Mouse (Mus musculus) central nervous system, embryonic 18 days (tissue): ENCODE data around the gene Znfx1. TPM values are rescaled to one million over a fixed set of nuclear protein-coding genes. Genes with fewer than 3 reads are reported as not detected.

ENCODE experiments used
- polyA plus RNA-seq: library from polyadenylated mRNA; depleted of rRNA; stranded (reverse); fragments of >200 nt; gene quantifications from 2 replicates; pipeline ENCODE4 v1.2.3, GENCODE M21; 2012; rRNA removed

Znfx1 gene
- 11.9 and 12.9 TPM in 2 replicates for polyA plus RNA-seq

DNA sequence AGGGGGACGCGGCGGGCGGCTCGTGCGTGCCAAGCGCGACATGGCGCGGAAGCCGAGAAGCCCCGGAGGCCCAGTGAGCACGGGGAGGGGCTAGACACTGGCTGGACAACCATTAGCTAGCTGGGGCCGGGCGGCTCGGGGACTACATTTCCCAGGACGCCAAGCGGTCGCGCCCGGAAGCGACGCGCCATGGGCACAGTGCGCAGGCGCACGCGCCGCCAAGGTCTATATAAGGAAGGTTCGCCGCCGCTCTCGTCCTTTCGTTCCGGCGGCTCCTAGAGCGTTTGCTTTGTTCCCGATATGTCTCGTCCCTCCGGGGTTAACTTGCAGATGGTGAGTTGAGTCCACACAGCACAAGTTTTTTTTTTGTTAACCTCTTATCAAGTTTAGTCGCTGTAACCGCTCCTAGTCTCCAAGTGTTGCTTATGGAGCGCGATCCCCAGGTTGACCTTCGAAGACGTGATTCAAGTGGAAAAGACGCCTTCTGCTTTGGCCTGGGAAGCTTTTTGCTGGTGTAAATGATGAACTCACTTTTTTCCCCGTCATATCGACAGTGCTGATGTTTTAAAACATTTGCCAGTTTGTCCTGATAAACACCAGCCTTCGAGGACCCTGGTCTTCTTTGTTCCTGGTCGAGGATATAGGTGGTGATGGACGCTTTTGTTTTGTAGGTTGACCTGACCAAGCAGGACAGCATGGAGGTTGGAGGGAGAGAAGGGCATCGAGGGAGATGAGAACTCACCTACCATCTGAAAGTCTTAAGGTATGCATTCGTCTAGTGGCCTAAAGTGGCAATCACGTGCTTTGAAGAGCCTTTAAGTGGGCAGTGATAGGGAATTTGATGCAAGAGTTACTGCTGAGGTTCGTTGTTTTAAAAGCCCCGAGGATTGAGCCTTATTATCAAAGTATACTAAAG, at the start of gene Znfx1:
Gene Znfx1, minus strand, starts transcription at position 51 of the 916 bp plus-strand sequence.

GRCm38 (mm10) chr2:167014702-167015381, 48.0 kb downstream of the Znfx1 start, which contains the start of gene Ddx27:
Gene Ddx27, plus strand, starts transcription at chr2:167015193.

DNA sequence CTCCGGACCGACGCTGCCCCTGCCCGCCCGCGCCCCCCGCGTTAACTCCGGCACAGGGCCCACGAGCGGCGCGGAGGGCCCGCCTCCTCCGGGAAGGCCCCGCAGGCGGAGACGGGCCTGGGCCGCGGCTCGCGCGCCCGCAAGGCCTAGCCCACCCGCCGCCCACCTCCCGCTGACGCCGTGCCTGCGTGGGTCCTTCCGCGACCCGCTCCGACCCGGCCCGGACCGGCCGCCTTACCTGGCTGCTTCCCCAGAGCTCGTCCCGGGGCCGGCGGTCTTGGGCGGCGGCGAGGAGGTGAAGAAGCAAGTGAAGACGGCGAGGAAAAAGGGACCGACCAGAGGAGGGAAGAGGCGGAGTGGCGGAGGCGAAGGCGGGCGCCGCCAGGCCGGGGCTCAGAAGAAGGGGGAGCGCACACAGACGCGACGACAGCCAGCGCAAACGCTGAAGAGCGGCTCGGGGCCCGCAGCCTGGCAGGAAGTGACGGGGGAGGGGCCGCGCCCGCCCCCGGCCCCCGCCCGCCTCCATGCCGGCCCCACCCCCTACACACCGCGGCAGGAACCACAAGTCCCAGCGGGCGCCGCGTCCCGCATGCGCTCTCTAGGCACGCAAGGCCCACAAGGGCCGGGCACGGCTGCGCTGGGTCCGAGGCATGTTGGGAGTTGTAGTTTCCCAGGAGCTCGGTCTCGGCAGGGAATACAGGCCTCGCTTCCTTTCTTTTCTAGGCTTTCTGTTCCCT, 66.9 kb downstream of the Znfx1 start, which contains the start of gene Stau1:
Gene Stau1, minus strand, starts transcription at position 504 of the 737 bp plus-strand sequence.

Other genes with a start within 250 kb of the Znfx1 start
- 66.2 and 70.1 TPM in 2 replicates for gene Cse1l, start 157.0 kb downstream of the Znfx1 start, polyA plus RNA-seq
- 63.2 and 70.0 TPM in 2 replicates for gene Stau1, start 66.7 kb downstream of the Znfx1 start, polyA plus RNA-seq
- 37.6 and 37.8 TPM in 2 replicates for gene Ddx27, start 47.8 kb downstream of the Znfx1 start, polyA plus RNA-seq
- 8.2 and 9.4 TPM in 2 replicates for gene Kcnb1, start 127.1 kb upstream of the Znfx1 start, polyA plus RNA-seq
- gene Ptgis, start 177.6 kb upstream of the Znfx1 start, polyA plus RNA-seq: 3.5 and 4.7 TPM in 2 replicates